Mouse (Mus musculus) 416B (cell line): ENCODE results near the gene Zfp82.

Source experiments
- DNase-seq: peaks from one replicate; pipeline ENCODE4 v3.0.0; 2011; ENCODE audit warnings: low read depth

The Zfp82 gene

GRCm38 (mm10) chr7:30048126-30048525, 24.6 kb downstream of the Zfp82 start:
- DNase-seq, result no peak

- DNase-seq, result no peak
Measured at GRCm38 (mm10) chr7:30044354-30044753, 28.3 kb downstream of the Zfp82 start.

GRCm38 (mm10) chr7:30034331-30034730, 38.4 kb downstream of the Zfp82 start:
- no peak for DNase-seq

- DNase-seq, result no peak
Measured at GRCm38 (mm10) chr7:30031379-30031778, 41.3 kb downstream of the Zfp82 start.

- no peak for DNase-seq
Measured at GRCm38 (mm10) chr7:30030677-30031076, 42.0 kb downstream of the Zfp82 start.

- no peak for DNase-seq
Measured at GRCm38 (mm10) chr7:30028572-30028971, 44.1 kb downstream of the Zfp82 start.

- no peak for DNase-seq
Measured at GRCm38 (mm10) chr7:30027331-30027730, 45.4 kb downstream of the Zfp82 start.

- DNase-seq, result peak; percentile 13
Measured at GRCm38 (mm10) chr7:30025358-30025757, 47.3 kb downstream of the Zfp82 start.

GRCm38 (mm10) chr7:30023800-30024199, 48.9 kb downstream of the Zfp82 start:
- DNase-seq, result no peak

GRCm38 (mm10) chr7:30023324-30023723, 49.4 kb downstream of the Zfp82 start:
- DNase-seq, result no peak

GRCm38 (mm10) chr7:30019543-30019942, 53.2 kb downstream of the Zfp82 start:
- DNase-seq, result no peak

- no peak for DNase-seq
Measured at GRCm38 (mm10) chr7:30017226-30017625, 55.5 kb downstream of the Zfp82 start.

GRCm38 (mm10) chr7:30012956-30013363, 59.7 kb downstream of the Zfp82 start:
- DNase-seq, result peak; percentile 71

GRCm38 (mm10) chr7:30010551-30011195, 62.0 kb downstream of the Zfp82 start:
- no peak for DNase-seq

- no peak for DNase-seq
Measured at GRCm38 (mm10) chr7:30009321-30010085, 63.2 kb downstream of the Zfp82 start.

GRCm38 (mm10) chr7:30008020-30008690, 64.5 kb downstream of the Zfp82 start:
- peak; percentile 63 for DNase-seq

GRCm38 (mm10) chr7:30007601-30008000, 65.1 kb downstream of the Zfp82 start:
- DNase-seq, result no peak
